Mouse (Mus musculus) forebrain, postnatal 0 days (tissue): ENCODE measurements around the gene Tom1. TPM values are rescaled to one million over a fixed set of nuclear protein-coding genes. Genes with fewer than 3 reads are reported as not detected.

ENCODE experiments used
- ATAC-seq: fragments of 200-750 bp; cut with Nextera tagmentation; 2 replicates; pipeline ENCODE4 v1.8.0; 2017; ENCODE audit warnings: mild to moderate bottlenecking, moderate library complexity
- DNase-seq: peaks from one replicate; pipeline ENCODE4 v3.0.0-alpha.2; 2015
- H3K27ac ChIP-seq: fragments of 300-500 bp; sonication (generic); 2 replicates; pipeline ENCODE4 v1.5.1; 2014; ENCODE audit warnings: low read depth, mild to moderate bottlenecking, antibody characterized with exemption, low read length, moderate library complexity, mixed read lengths
- H3K27me3 ChIP-seq: fragments of 300-500 bp; sonication (generic); 2 replicates; pipeline ENCODE4 v1.6.1; 2014; ENCODE audit warnings: mild to moderate bottlenecking, low read length, mixed read lengths; ENCODE audit not compliant: insufficient read depth
- H3K36me3 ChIP-seq: fragments of 300-500 bp; sonication (generic); 2 replicates; pipeline ENCODE4 v1.6.1; 2014; ENCODE audit warnings: mild to moderate bottlenecking, moderate library complexity; ENCODE audit not compliant: insufficient read depth
- H3K4me1 ChIP-seq: fragments of 300-500 bp; sonication (generic); 2 replicates; pipeline ENCODE4 v1.6.1; 2014; ENCODE audit warnings: antibody characterized with exemption; ENCODE audit not compliant: insufficient read depth
- H3K4me2 ChIP-seq: fragments of 300-500 bp; sonication (generic); 2 replicates; pipeline ENCODE4 v1.6.1; 2014; ENCODE audit warnings: low read depth, mild to moderate bottlenecking, moderate library complexity
- H3K4me3 ChIP-seq: fragments of 300-500 bp; sonication (generic); 2 replicates; pipeline ENCODE4 v1.5.1; 2014; ENCODE audit warnings: low read depth, low read length, mixed read lengths
- H3K9ac ChIP-seq: fragments of 300-500 bp; sonication (generic); 2 replicates; pipeline ENCODE4 v1.6.1; 2014; ENCODE audit warnings: mild to moderate bottlenecking
- H3K9me3 ChIP-seq: fragments of 300-500 bp; sonication (generic); 2 replicates; pipeline ENCODE4 v1.6.1; 2016; ENCODE audit warnings: low read length
- CTCF ChIP-seq: sonication (generic); IDR thresholded peaks from 2 replicates; pipeline ENCODE4 v1.5.1; 2016; ENCODE audit warnings: antibody characterized with exemption, control low read depth, low read depth
- WGBS: fragments of 180-500 bp; shearing (Covaris S2); extraction: QIAGEN DNeasy Blood & Tissue Kit; methylation state at CpG from one replicate; pipeline ENCODE4 v1.1.7; 2014; 5-methylcytosine and 5-hydroxymethylcytosine counted together
- polyA plus RNA-seq: library from polyadenylated mRNA; unstranded; fragments of >200 nt; fragmentation: Nextera tagmentation; extraction: Ambion mirVana; gene quantifications from 2 replicates; pipeline ENCODE4 v1.2.1, GENCODE M21; 2015
- total RNA-seq: library from RNA; depleted of rRNA; stranded (reverse); fragments of >200 nt; gene quantifications from 2 replicates; pipeline ENCODE4 v1.2.3, GENCODE M21; 2014

Gene Tom1
- total and polyA plus RNA-seq, 2 experiments from 2014 or later, result 24.6 to 35.9 TPM

- Histone ChIP-seq H3K4me2 (no peak overlapping the region), H3K36me3 (no peaks in the 10 kb centered on the region), H3K27ac (no peak overlapping the region), H3K4me1 (peaks cover 2% of the 10 kb centered on the region; the same call in 1 of the 2 replicates), H3K4me3 (no peak overlapping the region), H3K27me3 (no peaks in the 10 kb centered on the region), H3K9ac (no peak overlapping the region), H3K9me3 (no peaks in the 10 kb centered on the region)
- ATAC-seq (no peak), DNase-seq (no peak)
- TF ChIP-seq CTCF, result no peak
- WGBS, result 90% methylated on average over 1 of the region's 1 CpGs
Observed at GRCm38 (mm10) chr8:75039754-75040153, 6.2 kb downstream of the Tom1 start.

GRCm38 (mm10) chr8:75042171-75042570 is 8.7 kb downstream of the Tom1 start:
- no peak overlapping the region for H3K4me3 ChIP-seq
- H3K4me2 ChIP-seq, result no peak overlapping the region
- H3K4me1 ChIP-seq, result no peaks in the 10 kb centered on the region
- H3K9me3 ChIP-seq, result no peaks in the 10 kb centered on the region
- no peak overlapping the region for H3K27ac ChIP-seq
- ATAC-seq (no peak), DNase-seq (no peak)
- 82% methylated on average over 2 of the region's 2 CpGs for WGBS
- H3K27me3 ChIP-seq, result no peaks in the 10 kb centered on the region
- H3K9ac ChIP-seq, result no peak overlapping the region
- TF ChIP-seq CTCF, result no peak
- no peaks in the 10 kb centered on the region for H3K36me3 ChIP-seq

GRCm38 (mm10) chr8:75042974-75043373 is 9.5 kb downstream of the Tom1 start:
- Histone ChIP-seq H3K4me2 (no peak overlapping the region), H3K9me3 (no peaks in the 10 kb centered on the region), H3K9ac (no peak overlapping the region), H3K4me3 (no peak overlapping the region), H3K27me3 (no peaks in the 10 kb centered on the region), H3K4me1 (no peaks in the 10 kb centered on the region), H3K36me3 (no peaks in the 10 kb centered on the region), H3K27ac (no peak overlapping the region)
- TF ChIP-seq CTCF, result no peak
- DNase-seq (no peak), ATAC-seq (no peak)
- WGBS, result 92% methylated on average over 1 of the region's 1 CpGs

GRCm38 (mm10) chr8:75046303-75046702 is 12.8 kb downstream of the Tom1 start:
- Histone ChIP-seq H3K27me3 (no peaks in the 10 kb centered on the region), H3K4me1 (no peaks in the 10 kb centered on the region), H3K36me3 (no peaks in the 10 kb centered on the region), H3K27ac (no peak overlapping the region), H3K9ac (no peak overlapping the region), H3K4me3 (no peak overlapping the region), H3K9me3 (no peaks in the 10 kb centered on the region), H3K4me2 (no peak overlapping the region)
- DNase-seq, result no peak
- 78% methylated on average over 1 of the region's 1 CpGs for WGBS
- no peak for TF ChIP-seq CTCF
- no peak for ATAC-seq

GRCm38 (mm10) chr8:75047784-75048183 is 14.3 kb downstream of the Tom1 start:
- H3K4me1 ChIP-seq, result no peaks in the 10 kb centered on the region
- H3K27ac ChIP-seq, result no peak overlapping the region
- H3K36me3 ChIP-seq, result no peaks in the 10 kb centered on the region
- ATAC-seq (no peak), DNase-seq (no peak)
- WGBS, result 86% methylated on average over 3 of the region's 3 CpGs
- H3K4me3 ChIP-seq, result no peak overlapping the region
- no peak overlapping the region for H3K9ac ChIP-seq
- H3K9me3 ChIP-seq, result no peaks in the 10 kb centered on the region
- no peak for TF ChIP-seq CTCF
- no peaks in the 10 kb centered on the region for H3K27me3 ChIP-seq
- no peak overlapping the region for H3K4me2 ChIP-seq

GRCm38 (mm10) chr8:75053342-75053741 is 19.8 kb downstream of the Tom1 start:
- Histone ChIP-seq H3K4me3 (no peak overlapping the region), H3K36me3 (no peaks in the 10 kb centered on the region), H3K27me3 (no peaks in the 10 kb centered on the region), H3K4me2 (no peak overlapping the region), H3K27ac (no peak overlapping the region), H3K9ac (no peak overlapping the region), H3K4me1 (no peaks in the 10 kb centered on the region), H3K9me3 (no peaks in the 10 kb centered on the region)
- DNase-seq, result no peak
- TF ChIP-seq CTCF, result no peak
- no peak for ATAC-seq
- 90% methylated on average over 4 of the region's 4 CpGs for WGBS

GRCm38 (mm10) chr8:75055673-75056072 is 22.2 kb downstream of the Tom1 start:
- Histone ChIP-seq H3K9me3 (no peaks in the 10 kb centered on the region), H3K36me3 (no peaks in the 10 kb centered on the region), H3K27ac (no peak overlapping the region), H3K4me1 (no peaks in the 10 kb centered on the region), H3K4me3 (no peak overlapping the region), H3K4me2 (no peak overlapping the region), H3K9ac (no peak overlapping the region), H3K27me3 (no peaks in the 10 kb centered on the region)
- no peak for DNase-seq
- 93% methylated on average over 2 of the region's 2 CpGs for WGBS
- TF ChIP-seq CTCF, result no peak
- ATAC-seq, result no peak

- DNase-seq, result no peak
- no peak for ATAC-seq
- H3K27me3 ChIP-seq, result no peaks in the 10 kb centered on the region
- H3K36me3 ChIP-seq, result 0 out of 2 replicates have a peak, but pooled peaks cover 5% of the 10 kb centered on the region
- no peak overlapping the region for H3K4me3 ChIP-seq
- H3K4me1 ChIP-seq, result no peaks in the 10 kb centered on the region
- H3K27ac ChIP-seq, result no peak overlapping the region
- no peaks in the 10 kb centered on the region for H3K9me3 ChIP-seq
- H3K9ac ChIP-seq, result no peak overlapping the region
- TF ChIP-seq CTCF, result no peak
- H3K4me2 ChIP-seq, result no peak overlapping the region
- 74% methylated on average over 6 of the region's 6 CpGs for WGBS
Observed at GRCm38 (mm10) chr8:75060022-75060421, 26.5 kb downstream of the Tom1 start.
